In the genomic region with DNA sequence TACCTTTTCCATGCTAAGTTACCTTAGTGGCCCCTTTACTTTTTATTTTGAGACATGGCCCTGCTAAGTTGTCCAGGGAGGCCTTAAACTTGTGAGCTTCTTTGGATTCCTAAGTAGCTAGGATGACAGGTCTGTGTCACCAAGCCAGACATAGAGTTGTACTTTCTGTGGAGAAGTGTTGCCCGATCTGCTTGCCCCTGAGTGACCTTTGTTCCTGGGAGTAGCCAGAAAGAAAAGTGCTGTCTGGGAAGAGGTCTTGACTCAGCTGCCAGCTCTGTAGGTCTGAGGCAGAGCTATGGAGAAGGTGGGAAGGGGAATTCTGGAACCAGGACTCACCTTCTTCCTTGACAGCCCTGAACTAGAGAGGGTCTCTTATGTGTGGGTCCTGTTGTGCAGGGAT, we compare ENCODE assay signal across 12 mouse cellular contexts. TPM values are rescaled to one million over a fixed set of nuclear protein-coding genes. Genes with fewer than 3 reads are reported as not detected.
DNase-seq lines count a peak whose midpoint lies in the region; ATAC-seq lines count a peak whose summit lies in the region.
"Had no signal": no experiment of that assay in that cellular context is flagged by ENCODE, and none has a peak within 500 bp of the region (broad histone marks: within the 10 kb centered on the region; RNA-seq: fewer than 3 reads in every experiment).

No protein-coding gene starts in this region.

- no peak for ATAC-seq in hindbrain, embryonic 16.5 days
- ATAC-seq in hindbrain, embryonic 12.5 days (ENCODE audit: low FRiP score): no peak
- ATAC-seq in midbrain, embryonic 16.5 days: no peak
- no peak for ATAC-seq in midbrain, embryonic 15.5 days (replicated peaks)
- ATAC-seq in kidney, embryonic 16.5 days (ENCODE audit: low FRiP score, low TSS enrichment): no peak

- WGBS in hindbrain, embryonic 16.5 days: 40% methylated on average over 1 of the region's 1 CpGs
- WGBS in hindbrain, embryonic 12.5 days: 36% methylated on average over 1 of the region's 1 CpGs
- 52% methylated on average over 1 of the region's 1 CpGs for WGBS in midbrain, embryonic 16.5 days
- WGBS in midbrain, embryonic 15.5 days: 34% methylated on average over 1 of the region's 1 CpGs
- WGBS in kidney, embryonic 16.5 days: 13% methylated on average over 1 of the region's 1 CpGs
- 82% methylated on average over 1 of the region's 1 CpGs for WGBS in macrophage (ENCODE audit: missing documents)

- H3K27me3 ChIP-seq in hindbrain, embryonic 16.5 days (replicated peaks; ENCODE audit: control insufficient read depth, insufficient read depth, low read length): no peaks in the 10 kb centered on the region
- no peaks in the 10 kb centered on the region for H3K27me3 ChIP-seq in hindbrain, embryonic 12.5 days
- H3K27me3 ChIP-seq in midbrain, embryonic 16.5 days (ENCODE audit: control insufficient read depth, insufficient read depth, low read depth, low read length): no peaks in the 10 kb centered on the region
- H3K27me3 ChIP-seq in midbrain, embryonic 15.5 days (replicated peaks): no peaks in the 10 kb centered on the region
- no peaks in the 10 kb centered on the region for H3K27me3 ChIP-seq in kidney, embryonic 16.5 days (ENCODE audit: insufficient read depth, low read length)
- H3K27me3 ChIP-seq: neural tube, embryonic 12.5 days had no signal

- no peaks in the 10 kb centered on the region for H3K36me3 ChIP-seq in hindbrain, embryonic 16.5 days (ENCODE audit: control insufficient read depth, insufficient read depth, low read length)
- no peaks in the 10 kb centered on the region for H3K36me3 ChIP-seq in hindbrain, embryonic 12.5 days
- no peaks in the 10 kb centered on the region for H3K36me3 ChIP-seq in midbrain, embryonic 16.5 days (ENCODE audit: control insufficient read depth, insufficient read depth, low read length)
- no peaks in the 10 kb centered on the region for H3K36me3 ChIP-seq in midbrain, embryonic 15.5 days (replicated peaks)
- no peaks in the 10 kb centered on the region for H3K36me3 ChIP-seq in kidney, embryonic 16.5 days (ENCODE audit: insufficient read depth, low read length)
- H3K36me3 ChIP-seq in macrophage (ENCODE audit: inconsistent target): no peaks in the 10 kb centered on the region
- H3K36me3 ChIP-seq: neural tube, embryonic 12.5 days had no signal

- DNase-seq in left cerebral cortex, adult 11 months (ENCODE audit: low spot score): no peak
- DNase-seq: heart, adult 18-20 months; spleen, adult 18-20 months had no signal

- H3K79me2 ChIP-seq in macrophage (ENCODE audit: inconsistent target): peaks cover 67% of the 10 kb centered on the region

- peak overlapping the region; percentile 46; the same call in 1 of the 2 replicates for H3K27ac ChIP-seq in hindbrain, embryonic 16.5 days (ENCODE audit: low read depth, low read length)
- H3K27ac ChIP-seq in hindbrain, embryonic 12.5 days: no peak overlapping the region
- H3K27ac ChIP-seq in midbrain, embryonic 16.5 days (ENCODE audit: low read length): peak overlapping the region; percentile 50
- H3K27ac ChIP-seq in midbrain, embryonic 15.5 days: no peak overlapping the region
- H3K27ac ChIP-seq in kidney, embryonic 16.5 days (ENCODE audit: low read length): no peak overlapping the region
- H3K27ac ChIP-seq in macrophage: peak overlapping the region; percentile 32
- H3K27ac ChIP-seq: neural tube, embryonic 12.5 days had no signal

- H3K9ac ChIP-seq in hindbrain, embryonic 16.5 days (ENCODE audit: low read depth, low read length): no peak overlapping the region
- no peak overlapping the region; the same call in 1 of the 2 replicates for H3K9ac ChIP-seq in hindbrain, embryonic 12.5 days
- no peak overlapping the region for H3K9ac ChIP-seq in midbrain, embryonic 16.5 days (ENCODE audit: low read depth, low read length)
- no peak overlapping the region for H3K9ac ChIP-seq in midbrain, embryonic 15.5 days
- H3K9ac ChIP-seq in kidney, embryonic 16.5 days (replicated peaks; ENCODE audit: low read length): 0 out of 2 replicates have a peak overlapping the region, but pooled peaks have one; percentile 32
- H3K9ac ChIP-seq: neural tube, embryonic 12.5 days had no signal

- no peak overlapping the region for H3K4me2 ChIP-seq in hindbrain, embryonic 16.5 days (ENCODE audit: low read length)
- H3K4me2 ChIP-seq in hindbrain, embryonic 12.5 days (replicated peaks): no peak overlapping the region
- H3K4me2 ChIP-seq in midbrain, embryonic 16.5 days (ENCODE audit: low read length): peak overlapping the region; percentile 12; the same call in 1 of the 2 replicates
- H3K4me2 ChIP-seq in midbrain, embryonic 15.5 days: no peak overlapping the region
- no peak overlapping the region for H3K4me2 ChIP-seq in kidney, embryonic 16.5 days (replicated peaks; ENCODE audit: low read depth, low read length)

- no peaks in the 10 kb centered on the region for H3K9me3 ChIP-seq in hindbrain, embryonic 16.5 days (ENCODE audit: control insufficient read depth, low read length)
- no peaks in the 10 kb centered on the region for H3K9me3 ChIP-seq in hindbrain, embryonic 12.5 days (replicated peaks)
- no peaks in the 10 kb centered on the region for H3K9me3 ChIP-seq in midbrain, embryonic 16.5 days (replicated peaks; ENCODE audit: control insufficient read depth, low read length, poor library complexity, severe bottlenecking)
- no peaks in the 10 kb centered on the region for H3K9me3 ChIP-seq in midbrain, embryonic 15.5 days
- no peaks in the 10 kb centered on the region for H3K9me3 ChIP-seq in kidney, embryonic 16.5 days (ENCODE audit: low read length)
- H3K9me3 ChIP-seq: neural tube, embryonic 12.5 days had no signal

- H3K4me3 ChIP-seq in hindbrain, embryonic 16.5 days (ENCODE audit: low read length): no peak overlapping the region
- no peak overlapping the region for H3K4me3 ChIP-seq in hindbrain, embryonic 12.5 days
- no peak overlapping the region for H3K4me3 ChIP-seq in midbrain, embryonic 16.5 days (ENCODE audit: low read depth, low read length)
- no peak overlapping the region for H3K4me3 ChIP-seq in midbrain, embryonic 15.5 days
- H3K4me3 ChIP-seq in kidney, embryonic 16.5 days (ENCODE audit: low read length): no peak overlapping the region
- no peak overlapping the region for H3K4me3 ChIP-seq in macrophage (ENCODE audit: inconsistent target)
- H3K4me3 ChIP-seq: neural tube, embryonic 12.5 days had no signal

- H3K4me1 ChIP-seq in hindbrain, embryonic 16.5 days (ENCODE audit: control insufficient read depth, insufficient read depth, low read depth, low read length): peaks cover 40% of the 10 kb centered on the region
- H3K4me1 ChIP-seq in hindbrain, embryonic 12.5 days: peaks cover 57% of the 10 kb centered on the region
- H3K4me1 ChIP-seq in midbrain, embryonic 16.5 days (ENCODE audit: control insufficient read depth, insufficient read depth, low read length): peaks cover 53% of the 10 kb centered on the region
- peaks cover 72% of the 10 kb centered on the region for H3K4me1 ChIP-seq in midbrain, embryonic 15.5 days
- H3K4me1 ChIP-seq in kidney, embryonic 16.5 days (ENCODE audit: insufficient read depth, low read length): peaks cover 53% of the 10 kb centered on the region

RNA-seq across cellular contexts. Expression of a gene that starts 2.5 kb away (rescaled TPM):
- 7.9 and 9.0 TPM in 2 replicates for polyA plus RNA-seq in hindbrain, embryonic 16.5 days (2015; fragmentation: Nextera tagmentation; extraction: Ambion mirVana)
- polyA plus RNA-seq in hindbrain, embryonic 12.5 days (2016; fragmentation: Nextera tagmentation; extraction: Ambion mirVana): 8.9 and 9.4 TPM in 2 replicates
- polyA plus RNA-seq in midbrain, embryonic 16.5 days (2015; fragmentation: Nextera tagmentation; extraction: Ambion mirVana): 11.3 and 11.7 TPM in 2 replicates
- polyA plus RNA-seq in midbrain, embryonic 15.5 days (2015; fragmentation: Nextera tagmentation; extraction: Ambion mirVana): 12.4 and 14.0 TPM in 2 replicates
- 10.5 and 11.2 TPM in 2 replicates for polyA plus RNA-seq in kidney, embryonic 16.5 days (2015; fragmentation: Nextera tagmentation; extraction: Ambion mirVana)
- 10 to 100 TPM; 18.7 to 50.4 (median 34.3) TPM for total RNA-seq in macrophage (2018; cell fraction: chromatin; rRNA removed)
- 10 to 100 TPM in 1 of 26 experiments, 1 to 10 TPM in 25; 5.0 to 10.0 (median 7.3) TPM for total RNA-seq in macrophage (2018; cell fraction: cytosol; rRNA removed)
- 10 to 100 TPM; 13.0 to 42.7 (median 21.3) TPM for total RNA-seq in macrophage (2018; cell fraction: nucleus; rRNA removed)
- 3.6 to 8.6 TPM (median 4.9 TPM) in 3 replicates for polyA plus RNA-seq in macrophage (2018)

RNA-seq across cellular contexts. Expression of a gene that starts 4.2 kb away (rescaled TPM):
- polyA plus RNA-seq in hindbrain, embryonic 16.5 days (2015; fragmentation: Nextera tagmentation; extraction: Ambion mirVana): 1.6 and 1.7 TPM in 2 replicates
- 2.1 and 3.0 TPM in 2 replicates for polyA plus RNA-seq in hindbrain, embryonic 12.5 days (2016; fragmentation: Nextera tagmentation; extraction: Ambion mirVana)
- polyA plus RNA-seq in midbrain, embryonic 16.5 days (2015; fragmentation: Nextera tagmentation; extraction: Ambion mirVana): 1.2 and 1.5 TPM in 2 replicates
- 1.0 and 1.4 TPM in 2 replicates for polyA plus RNA-seq in midbrain, embryonic 15.5 days (2015; fragmentation: Nextera tagmentation; extraction: Ambion mirVana)
- 1.2 TPM in 2 replicates for polyA plus RNA-seq in kidney, embryonic 16.5 days (2015; fragmentation: Nextera tagmentation; extraction: Ambion mirVana)
- total RNA-seq in macrophage (2018; cell fraction: chromatin; rRNA removed): 1 to 10 TPM in 14 of 26 experiments, under 1 TPM in 4, not detected in 8; 0.53 to 3.9 (median 1.1) TPM
- under 1 TPM; 0.11 to 0.61 (median 0.30) TPM for total RNA-seq in macrophage (2018; cell fraction: cytosol; rRNA removed)
- 1 to 10 TPM in 5 of 26 experiments, under 1 TPM in 16, not detected in 5; 0.29 to 2.7 (median 0.68) TPM for total RNA-seq in macrophage (2018; cell fraction: nucleus; rRNA removed)
- polyA plus RNA-seq in macrophage (2018): 0.32 to 0.52 TPM (median 0.41 TPM) in 3 replicates

RNA-seq across cellular contexts. Expression of a gene that starts 24.4 kb away (rescaled TPM):
- 1.8 TPM in 2 replicates for polyA plus RNA-seq in hindbrain, embryonic 16.5 days (2015; fragmentation: Nextera tagmentation; extraction: Ambion mirVana)
- polyA plus RNA-seq in hindbrain, embryonic 12.5 days (2016; fragmentation: Nextera tagmentation; extraction: Ambion mirVana): not detected in 2 replicates
- 0.72 and 1.9 TPM in 2 replicates for polyA plus RNA-seq in midbrain, embryonic 16.5 days (2015; fragmentation: Nextera tagmentation; extraction: Ambion mirVana)
- polyA plus RNA-seq in midbrain, embryonic 15.5 days (2015; fragmentation: Nextera tagmentation; extraction: Ambion mirVana): 0.48 and 1.3 TPM in 2 replicates
- polyA plus RNA-seq in kidney, embryonic 16.5 days (2015; fragmentation: Nextera tagmentation; extraction: Ambion mirVana): not detected in 2 replicates
- total RNA-seq in macrophage (2018; cell fraction: chromatin; rRNA removed): not detected
- total RNA-seq in macrophage (2018; cell fraction: cytosol; rRNA removed): under 1 TPM in 1 of 26 experiments, not detected in 25; 0.26 TPM
- total RNA-seq in macrophage (2018; cell fraction: nucleus; rRNA removed): not detected
- polyA plus RNA-seq in macrophage (2018): not detected in 3 replicates
- total RNA-seq: common myeloid progenitor, adult 5-6 weeks; heart, adult 18-20 months; layer of hippocampus, postnatal 25 days had no signal
- polyA plus RNA-seq: neural tube, embryonic 12.5 days had no signal

RNA-seq across cellular contexts. Expression of a gene that starts 26.8 kb away (rescaled TPM):
- 0.55 and 0.71 TPM in 2 replicates for polyA plus RNA-seq in hindbrain, embryonic 16.5 days (2015; fragmentation: Nextera tagmentation; extraction: Ambion mirVana)
- polyA plus RNA-seq in hindbrain, embryonic 12.5 days (2016; fragmentation: Nextera tagmentation; extraction: Ambion mirVana): 0.14 and 0.33 TPM in 2 replicates
- polyA plus RNA-seq in midbrain, embryonic 16.5 days (2015; fragmentation: Nextera tagmentation; extraction: Ambion mirVana): 0.26 and 0.47 TPM in 2 replicates
- polyA plus RNA-seq in midbrain, embryonic 15.5 days (2015; fragmentation: Nextera tagmentation; extraction: Ambion mirVana): 0.58 and 0.68 TPM in 2 replicates
- 2.9 TPM in 2 replicates for polyA plus RNA-seq in kidney, embryonic 16.5 days (2015; fragmentation: Nextera tagmentation; extraction: Ambion mirVana)
- total RNA-seq in macrophage (2018; cell fraction: chromatin; rRNA removed): 1 to 10 TPM in 3 of 26 experiments, under 1 TPM in 6, not detected in 17; 0.25 to 4.0 (median 0.31) TPM
- under 1 TPM; 0.03 to 0.31 (median 0.13) TPM for total RNA-seq in macrophage (2018; cell fraction: cytosol; rRNA removed)
- 1 to 10 TPM in 6 of 26 experiments, under 1 TPM in 13, not detected in 7; 0.17 to 3.1 (median 0.47) TPM for total RNA-seq in macrophage (2018; cell fraction: nucleus; rRNA removed)
- polyA plus RNA-seq in macrophage (2018): 0.17 to 0.37 TPM (median 0.25 TPM) in 3 replicates

RNA-seq across cellular contexts. Expression of a gene that starts 35.4 kb away (rescaled TPM):
- polyA plus RNA-seq in hindbrain, embryonic 16.5 days (2015; fragmentation: Nextera tagmentation; extraction: Ambion mirVana): 21.5 and 22.7 TPM in 2 replicates
- polyA plus RNA-seq in hindbrain, embryonic 12.5 days (2016; fragmentation: Nextera tagmentation; extraction: Ambion mirVana): 16.4 and 19.7 TPM in 2 replicates
- polyA plus RNA-seq in midbrain, embryonic 16.5 days (2015; fragmentation: Nextera tagmentation; extraction: Ambion mirVana): 20.6 and 24.7 TPM in 2 replicates
- polyA plus RNA-seq in midbrain, embryonic 15.5 days (2015; fragmentation: Nextera tagmentation; extraction: Ambion mirVana): 25.8 and 26.3 TPM in 2 replicates
- 11.0 and 11.3 TPM in 2 replicates for polyA plus RNA-seq in kidney, embryonic 16.5 days (2015; fragmentation: Nextera tagmentation; extraction: Ambion mirVana)
- total RNA-seq in macrophage (2018; cell fraction: chromatin; rRNA removed): 10 to 100 TPM; 10.2 to 38.2 (median 23.3) TPM
- total RNA-seq in macrophage (2018; cell fraction: cytosol; rRNA removed): 10 to 100 TPM in 22 of 26 experiments, 1 to 10 TPM in 4; 7.7 to 18.8 (median 13.1) TPM
- total RNA-seq in macrophage (2018; cell fraction: nucleus; rRNA removed): 10 to 100 TPM in 25 of 26 experiments, 1 to 10 TPM in 1; 8.6 to 25.9 (median 16.8) TPM
- 8.5 to 14.2 TPM (median 10.7 TPM) in 3 replicates for polyA plus RNA-seq in macrophage (2018)

Comparison
In these comparisons a context has a peak if more than half of its experiments do, and no peak if none do; other contexts are left out.
1. H3K27ac ChIP-seq: peak in hindbrain, embryonic 16.5 days (single experiment), midbrain, embryonic 16.5 days (single experiment) and macrophage (single experiment); none in hindbrain, embryonic 12.5 days (single experiment), midbrain, embryonic 15.5 days (single experiment) and kidney, embryonic 16.5 days (single experiment).